Mouse (Mus musculus) 416B (cell line): ENCODE data around the gene Car11.

Source experiments
- DNase-seq: peaks from one replicate; pipeline ENCODE4 v3.0.0; 2011; ENCODE audit warnings: low read depth

Car11 gene

DNA sequence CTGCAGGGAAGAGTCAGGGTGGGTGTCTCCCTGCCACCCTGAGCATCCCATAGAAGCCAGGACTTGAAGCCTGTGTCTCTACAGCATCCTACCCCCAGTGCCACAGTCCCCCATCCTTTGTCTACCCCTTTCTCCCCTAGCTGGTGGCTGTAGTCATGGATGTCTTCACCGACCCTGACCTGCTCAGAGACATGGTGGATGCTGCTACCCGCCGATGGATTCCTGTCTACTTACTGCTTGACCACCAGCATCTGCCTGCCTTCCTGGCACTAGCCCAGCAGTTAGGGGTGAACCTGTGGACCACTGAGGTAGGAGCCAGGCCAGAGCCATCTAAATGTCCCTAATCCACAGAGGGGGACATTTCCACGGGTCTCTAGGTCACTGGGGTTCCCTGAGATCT is 23.7 kb downstream of the Car11 start:
- DNase-seq: no peak

DNA sequence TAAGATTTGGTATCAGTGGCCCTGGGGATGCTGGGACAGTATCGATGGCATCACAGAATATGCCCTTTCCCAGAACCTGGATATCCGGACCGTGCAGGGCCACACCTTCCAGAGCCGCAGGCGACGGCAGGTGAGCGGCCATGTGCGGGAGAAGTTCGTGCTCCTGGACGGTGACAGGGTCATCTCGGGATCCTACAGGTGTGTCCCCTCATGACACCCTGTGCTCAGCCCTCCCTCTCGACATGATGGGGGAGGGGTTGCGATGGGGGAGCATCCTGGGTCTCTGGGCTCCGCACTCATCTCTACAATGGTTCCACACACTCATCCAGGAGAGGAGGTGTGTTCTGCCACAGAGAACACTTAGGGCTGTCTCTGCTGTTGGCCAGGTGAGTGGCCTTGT is 24.1 kb downstream of the Car11 start:
- no peak for DNase-seq

GRCm38 (mm10) chr7:45725151-45725550 is 25.5 kb downstream of the Car11 start:
- DNase-seq: no peak

DNA sequence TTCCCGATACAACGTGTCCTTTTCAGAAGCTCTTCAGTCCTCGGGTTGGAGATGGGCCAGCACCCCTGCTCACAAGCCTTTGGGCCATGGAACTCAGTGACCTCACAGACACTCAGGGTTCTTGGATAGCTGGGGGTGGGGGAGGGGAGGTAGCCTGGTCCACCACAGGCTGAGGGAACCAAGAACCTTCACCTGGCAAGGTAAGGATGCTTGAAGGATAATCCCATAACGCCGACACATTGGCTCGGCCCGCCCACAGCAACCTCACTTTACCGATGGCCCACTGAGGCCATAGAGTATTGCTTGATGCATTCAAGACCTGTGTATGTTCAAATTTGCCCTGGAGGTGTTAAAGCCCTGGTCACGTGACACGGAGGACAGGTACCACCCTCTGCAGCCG is 26.1 kb downstream of the Car11 start, which contains the start of gene Spaca4:
TSS of gene Spaca4 (minus strand) at position 101 of the 400 bp plus-strand sequence.
- no peak for DNase-seq

DNA sequence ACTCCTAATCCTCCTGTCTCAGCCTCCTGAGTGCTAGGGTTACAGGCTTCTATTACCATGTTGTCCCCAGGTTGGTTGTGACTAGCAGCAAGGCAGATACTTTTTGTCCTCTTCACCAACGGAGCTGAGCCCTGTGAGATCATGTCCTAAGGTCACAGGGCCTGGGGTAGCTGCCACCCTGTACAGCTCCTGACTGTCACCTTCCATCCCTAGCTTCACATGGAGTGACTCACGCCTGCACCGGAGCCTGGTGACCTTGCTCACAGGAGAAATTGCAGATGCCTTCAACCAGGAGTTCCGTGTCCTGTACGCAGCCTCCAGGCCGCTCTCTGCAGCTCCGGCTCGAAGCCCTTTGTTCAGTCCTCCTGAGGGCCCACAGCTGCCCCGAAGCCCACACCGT is 26.8 kb downstream of the Car11 start:
- no peak for DNase-seq

DNA sequence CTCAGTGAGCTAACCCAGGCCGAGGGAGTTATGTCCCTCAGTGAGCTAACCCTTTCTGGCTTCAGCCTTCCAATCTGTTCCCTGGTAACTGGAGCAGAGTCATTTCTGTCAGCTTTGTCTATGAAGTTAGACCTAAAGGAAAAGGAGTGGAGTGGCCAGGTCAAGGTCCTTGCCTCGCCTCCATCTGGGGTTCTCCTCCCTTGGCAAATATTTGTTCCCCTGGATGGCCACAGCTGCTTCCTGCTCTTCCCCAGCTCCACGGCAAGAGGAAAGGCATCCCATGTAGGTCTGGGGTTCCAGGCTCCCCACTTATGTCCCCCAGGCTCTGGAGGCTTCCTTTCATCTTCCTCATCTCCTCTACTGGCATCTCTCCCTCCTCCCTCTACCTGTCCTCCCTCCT is 28.0 kb downstream of the Car11 start:
- no peak for DNase-seq

GRCm38 (mm10) chr7:45730727-45731431 is 31.2 kb downstream of the Car11 start:
- DNase-seq: peak; percentile 69

DNA sequence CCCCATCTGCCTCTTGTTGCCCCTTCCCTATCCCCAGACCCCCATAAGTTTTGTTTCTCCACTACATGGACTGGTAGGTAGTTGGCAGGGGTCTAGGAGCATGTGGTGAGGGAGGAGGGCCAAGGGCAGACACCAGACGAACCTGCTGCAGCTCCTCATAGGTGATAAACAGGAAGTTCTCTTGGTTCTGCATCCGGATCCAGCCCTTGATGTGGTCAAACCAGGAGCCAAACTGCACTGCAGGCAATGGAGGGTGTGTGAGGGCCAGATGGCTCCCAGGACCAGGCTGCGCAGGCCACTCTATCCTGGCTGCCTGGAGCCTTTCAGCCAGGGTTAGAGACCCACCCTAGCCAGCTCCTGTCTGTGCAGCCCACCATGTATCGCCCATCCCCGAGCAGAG is 33.8 kb downstream of the Car11 start:
- DNase-seq: peak; percentile 30

DNA sequence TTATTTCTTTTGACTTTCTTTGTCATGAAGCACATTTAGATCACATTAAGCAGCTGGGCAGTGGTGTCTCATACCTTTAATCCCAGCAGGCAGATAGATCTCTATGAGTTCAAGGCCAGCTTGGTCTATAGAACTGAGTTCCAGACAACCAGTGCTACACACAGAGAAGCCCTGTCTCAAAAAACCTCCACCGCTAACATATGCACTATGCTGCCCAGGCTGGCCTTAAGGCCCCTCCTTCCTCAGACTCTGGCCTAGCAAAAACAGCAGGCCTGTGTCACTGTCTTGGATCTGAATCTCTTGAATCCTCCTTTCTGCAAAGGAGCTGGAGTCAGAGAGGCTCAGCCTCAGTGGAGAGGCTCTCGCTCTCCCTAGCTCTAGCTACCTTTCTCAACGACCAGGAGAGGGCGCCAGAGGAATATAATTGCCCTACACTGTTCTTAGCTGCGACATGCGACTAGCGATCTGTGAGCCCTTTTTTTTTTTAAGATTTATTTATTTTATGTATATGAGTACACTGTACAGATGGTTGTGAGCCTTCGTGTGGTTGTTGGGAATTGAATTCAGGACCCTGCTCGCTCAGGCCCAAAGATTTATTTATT is 39.6 kb downstream of the Car11 start:
- DNase-seq: peak; percentile 89

GRCm38 (mm10) chr7:45739820-45740219 is 40.2 kb downstream of the Car11 start:
- DNase-seq: no peak

- DNase-seq: peak; percentile 38
Observed at GRCm38 (mm10) chr7:45741308-45741707, 41.7 kb downstream of the Car11 start.

- DNase-seq: peak; percentile 81
Observed at GRCm38 (mm10) chr7:45741777-45742176, 42.1 kb downstream of the Car11 start.

DNA sequence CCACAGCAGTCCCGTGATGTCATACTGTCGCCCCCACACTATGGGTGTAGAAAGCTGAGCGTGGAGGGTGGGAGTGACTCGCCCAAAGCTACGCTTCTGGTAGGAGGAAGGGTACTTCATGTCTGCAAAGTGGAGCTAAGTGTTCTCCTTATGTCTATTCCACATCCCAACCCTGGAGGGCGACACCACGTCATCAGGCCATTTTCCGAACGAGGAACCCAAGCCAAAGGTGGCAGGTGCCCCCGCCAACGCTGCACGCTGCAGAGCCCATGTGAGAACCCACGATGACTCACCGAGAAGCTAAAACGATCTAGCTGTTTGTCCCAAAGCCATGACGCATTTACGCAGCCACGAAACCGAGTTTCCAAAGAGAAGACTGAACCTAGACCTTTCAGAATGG is 42.7 kb downstream of the Car11 start:
- DNase-seq: peak; percentile 91

GRCm38 (mm10) chr7:45744387-45744786 is 44.7 kb downstream of the Car11 start:
- DNase-seq: peak; percentile 86

DNA sequence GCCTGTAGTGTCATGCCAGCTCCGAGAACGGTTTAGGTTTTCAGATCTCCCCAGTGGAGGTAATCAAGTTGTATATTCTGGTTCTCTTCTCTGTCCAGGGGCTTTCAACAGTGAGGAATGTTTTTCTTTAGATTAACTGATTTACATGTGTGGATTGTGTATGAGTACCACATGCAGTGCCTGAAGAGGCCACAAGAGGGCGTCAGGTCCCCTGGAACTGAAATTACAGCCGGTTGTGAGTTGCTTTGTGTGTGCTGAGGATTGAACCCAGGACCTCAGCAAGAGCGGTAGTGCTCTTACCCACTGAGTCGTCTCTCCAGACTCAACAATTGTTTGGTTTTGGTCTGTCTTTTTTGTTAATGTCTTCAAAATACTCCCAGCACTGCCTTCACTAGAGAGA is 46.9 kb downstream of the Car11 start:
- no peak for DNase-seq

DNA sequence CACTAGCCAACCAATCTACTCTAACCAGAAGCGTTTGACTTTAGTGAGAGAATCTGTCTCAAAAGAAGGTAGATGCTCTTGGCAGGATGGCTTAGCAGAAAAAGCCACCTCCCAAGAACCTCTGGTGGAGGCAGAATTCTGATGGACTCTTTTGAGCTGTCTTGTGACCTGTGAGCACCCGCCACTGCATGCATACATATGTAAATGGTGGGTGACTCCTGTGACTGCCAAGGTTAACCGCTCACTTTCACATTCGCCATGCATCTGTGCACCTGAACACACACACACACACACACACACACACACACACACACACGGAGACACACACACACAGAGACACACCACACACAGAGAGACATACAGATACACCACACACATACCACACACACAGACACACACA is 47.8 kb downstream of the Car11 start:
- no peak for DNase-seq

DNA sequence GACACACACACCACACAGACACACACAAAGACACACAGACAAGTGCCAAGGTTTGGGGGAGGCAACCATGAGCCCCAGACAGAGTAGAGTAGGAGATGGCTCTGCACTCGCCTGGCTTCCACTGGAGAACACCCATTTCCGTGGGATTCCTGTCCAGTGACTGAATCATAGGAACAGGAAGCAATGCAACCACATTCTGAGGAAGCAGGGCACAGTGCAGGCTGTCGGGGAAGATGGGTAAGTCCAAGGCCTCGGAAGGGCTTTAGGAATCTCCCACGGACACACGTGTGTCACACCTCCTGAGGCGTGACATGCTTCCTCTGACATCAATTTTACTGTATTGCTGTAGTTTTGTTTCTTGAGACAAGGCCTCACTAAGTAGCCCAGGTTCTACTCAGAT is 48.5 kb downstream of the Car11 start:
- no peak for DNase-seq

- DNase-seq: no peak
Observed at GRCm38 (mm10) chr7:45749401-45749800, 49.8 kb downstream of the Car11 start.

DNA sequence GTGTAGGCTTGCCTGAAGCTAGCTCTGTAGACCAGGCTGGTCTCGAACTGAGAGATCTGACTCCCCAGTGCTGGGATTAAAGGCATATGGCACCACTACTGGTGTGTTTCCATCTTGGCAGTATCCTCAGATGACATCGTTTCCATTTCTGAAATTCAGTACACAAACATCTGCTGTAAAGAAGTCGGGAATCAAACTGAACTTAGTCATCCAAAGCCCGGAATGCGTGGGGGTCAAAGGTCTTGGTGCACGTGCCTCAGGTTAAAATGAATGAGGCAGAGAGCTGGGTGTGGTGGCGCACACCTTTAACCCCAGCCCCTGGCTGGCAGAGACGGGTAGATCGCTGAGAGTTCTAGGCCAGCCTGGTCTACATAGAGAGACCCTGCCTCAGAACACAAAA is 50.5 kb downstream of the Car11 start:
- DNase-seq: no peak
